Mouse (Mus musculus): ENCODE measurements at regions not wholly inside any gene's neighbourhood (a gene's known extent, or its start where the extent isn't known, plus 50 kb on each side); places are given as distances from the start of the nearest gene placed in this dataset.

DNA sequence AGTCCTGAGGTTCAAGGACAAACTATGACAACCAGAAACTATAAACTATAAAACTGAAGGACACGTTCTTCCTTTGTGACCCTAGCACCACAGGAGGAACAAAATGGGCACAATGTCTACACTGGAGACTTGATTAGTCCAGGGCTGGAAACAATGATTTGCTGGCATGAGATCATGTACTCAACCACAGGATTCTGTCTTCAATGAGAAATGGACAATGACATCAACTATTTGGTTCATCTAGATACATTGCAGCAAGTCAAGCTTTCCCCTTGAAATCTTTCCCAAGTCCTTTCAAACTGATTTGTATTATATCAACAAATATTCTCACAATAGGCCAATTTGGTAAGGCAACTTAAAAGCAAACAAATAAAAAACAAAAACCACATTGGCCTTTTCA, 98.6 kb upstream of the Fn1 start:
- Histone ChIP-seq H3K9me3 (no peaks in the 10 kb centered on the region), H3K4me2 (no peak overlapping the region), H3K27me3 (replicated peaks) (no peaks in the 10 kb centered on the region), H3K27ac (no peak overlapping the region), H3K4me1 (no peaks in the 10 kb centered on the region), H3K4me3 (no peak overlapping the region), H3K36me3 (replicated peaks) (no peaks in the 10 kb centered on the region), H3K9ac (no peak overlapping the region)
- 84% methylated on average over 1 of the region's 1 CpGs for WGBS
- no peak for ATAC-seq (replicated peaks)

DNA sequence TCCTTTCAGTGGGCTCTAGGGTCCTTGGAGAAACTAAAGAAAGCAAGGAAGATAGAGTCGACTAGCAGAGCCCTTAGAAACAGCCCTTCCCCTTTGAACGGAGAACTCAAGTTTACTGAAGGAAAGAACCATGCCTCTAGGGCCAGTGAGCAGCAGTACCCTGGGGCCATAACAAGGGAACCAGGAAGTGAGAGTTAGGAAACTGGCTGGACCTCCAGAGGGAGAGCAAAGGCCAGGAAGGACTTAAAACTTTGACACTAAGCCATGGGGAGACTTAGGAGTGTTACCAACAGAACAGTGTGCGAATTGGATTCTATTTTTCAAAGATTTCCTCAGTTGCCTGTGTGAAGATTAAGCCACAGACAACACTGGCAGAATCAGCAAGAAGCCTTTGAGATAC, 82.6 kb upstream of the Fn1 start:
- Histone ChIP-seq H3K9me3 (no peaks in the 10 kb centered on the region), H3K4me1 (no peaks in the 10 kb centered on the region), H3K27ac (no peak overlapping the region), H3K4me2 (no peak overlapping the region), H3K9ac (no peak overlapping the region), H3K27me3 (replicated peaks) (no peaks in the 10 kb centered on the region), H3K4me3 (no peak overlapping the region), H3K36me3 (replicated peaks) (no peaks in the 10 kb centered on the region)
- 76% methylated on average over 3 of the region's 3 CpGs for WGBS
- ATAC-seq (replicated peaks) = no peak

DNA sequence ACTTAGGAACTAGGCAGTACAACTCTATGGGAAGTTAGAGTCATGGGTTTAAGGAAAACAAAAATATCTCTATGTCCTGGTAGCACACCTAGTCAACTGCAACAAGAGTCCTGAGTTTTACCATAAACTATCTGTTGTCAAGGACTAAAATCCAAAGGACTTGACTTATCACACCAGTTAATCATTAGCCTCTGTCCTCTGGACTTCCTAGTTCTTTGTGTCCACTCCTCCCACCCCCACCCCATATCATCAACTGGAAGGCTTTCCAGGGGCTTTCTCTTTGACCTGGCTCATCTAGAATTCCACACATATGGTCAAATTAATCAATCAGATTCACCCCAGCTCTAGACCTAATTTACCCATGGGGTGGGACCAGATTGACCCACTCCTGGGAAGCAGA, 78.6 kb upstream of the Fn1 start:
- H3K4me2 ChIP-seq = no peak overlapping the region
- no peak overlapping the region for H3K9ac ChIP-seq
- ATAC-seq (replicated peaks) = no peak
- no peak overlapping the region for H3K4me3 ChIP-seq
- no peaks in the 10 kb centered on the region for H3K9me3 ChIP-seq
- no peaks in the 10 kb centered on the region for H3K36me3 ChIP-seq (replicated peaks)
- H3K27me3 ChIP-seq (replicated peaks) = no peaks in the 10 kb centered on the region
- H3K4me1 ChIP-seq = no peaks in the 10 kb centered on the region
- no peak overlapping the region for H3K27ac ChIP-seq

DNA sequence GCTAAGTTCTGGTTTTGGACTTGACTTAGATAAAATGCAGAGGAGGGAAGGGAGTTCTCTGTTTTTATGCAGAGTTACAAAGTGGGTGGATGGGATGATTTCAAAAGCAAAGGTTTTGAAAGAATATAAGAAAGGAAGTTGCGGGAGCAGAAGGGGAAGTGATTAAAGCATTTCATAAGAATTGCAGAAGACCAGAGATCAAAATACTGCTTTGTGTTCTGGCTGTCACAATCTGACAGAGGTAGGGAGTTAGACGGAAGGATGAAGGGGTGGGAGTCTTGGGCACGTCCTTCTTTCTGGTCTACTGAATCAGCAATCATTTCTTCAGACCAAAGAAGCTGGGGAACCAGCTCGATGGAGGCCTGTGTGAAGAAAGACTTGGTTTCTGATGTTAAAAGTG, 78.0 kb upstream of the Fn1 start:
- Histone ChIP-seq H3K4me1 (no peaks in the 10 kb centered on the region), H3K27me3 (replicated peaks) (no peaks in the 10 kb centered on the region), H3K36me3 (replicated peaks) (no peaks in the 10 kb centered on the region), H3K27ac (no peak overlapping the region), H3K4me3 (no peak overlapping the region), H3K4me2 (no peak overlapping the region), H3K9me3 (no peaks in the 10 kb centered on the region), H3K9ac (no peak overlapping the region)
- ATAC-seq (replicated peaks) = no peak
- 72% methylated on average over 4 of the region's 4 CpGs for WGBS

DNA sequence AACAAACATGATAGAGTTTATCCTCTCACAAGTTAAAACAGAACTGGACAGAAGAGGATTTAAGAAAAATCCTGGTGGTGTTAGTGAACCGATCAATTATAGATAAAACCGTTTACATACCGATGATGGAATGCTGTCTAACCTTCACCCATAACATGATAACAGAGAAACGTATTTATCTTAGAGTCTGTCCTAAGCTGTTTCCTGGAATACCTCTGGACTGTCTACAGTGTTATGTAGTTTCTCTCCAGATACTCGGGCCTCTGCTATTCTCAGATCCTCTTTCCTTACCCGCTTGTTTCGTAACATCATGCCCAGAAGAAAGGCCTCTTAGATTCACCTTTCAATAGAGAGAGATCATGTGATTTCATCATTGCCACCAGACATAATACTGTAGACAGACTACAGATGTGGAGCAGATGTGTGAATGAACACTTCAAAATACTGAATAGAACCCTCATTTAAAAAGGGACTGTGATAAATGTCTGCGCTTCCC, 75.9 kb upstream of the Fn1 start:
- Histone ChIP-seq H3K27ac (no peak overlapping the region), H3K27me3 (replicated peaks) (no peaks in the 10 kb centered on the region), H3K9ac (no peak overlapping the region), H3K9me3 (no peaks in the 10 kb centered on the region), H3K4me1 (no peaks in the 10 kb centered on the region), H3K4me3 (no peak overlapping the region), H3K4me2 (no peak overlapping the region), H3K36me3 (replicated peaks) (no peaks in the 10 kb centered on the region)
- WGBS = 89% methylated on average over 8 of the region's 8 CpGs
- no peak for ATAC-seq (replicated peaks)

DNA sequence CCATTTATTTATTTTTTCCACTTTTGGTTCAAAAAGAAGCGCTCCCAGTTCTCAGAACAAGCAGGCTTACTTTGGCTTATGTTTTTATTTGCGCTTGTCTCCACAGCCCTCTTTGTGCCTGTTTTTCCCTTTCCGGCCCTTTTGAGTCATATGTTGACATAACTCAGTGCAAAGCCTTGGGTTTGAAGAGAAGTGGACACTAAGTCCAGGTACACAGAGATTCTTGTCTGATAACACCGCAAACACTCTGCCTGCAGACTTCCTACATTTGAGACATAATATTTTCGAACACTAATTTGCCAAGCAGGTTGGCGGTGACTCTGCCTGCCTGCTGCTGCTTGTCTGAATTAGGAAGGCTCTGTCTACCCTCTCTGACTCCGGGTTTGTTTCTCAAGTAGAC, 70.8 kb upstream of the Fn1 start:
- no peak for ATAC-seq (replicated peaks)
- 75% methylated on average over 7 of the region's 7 CpGs for WGBS
- no peaks in the 10 kb centered on the region for H3K36me3 ChIP-seq (replicated peaks)

GRCm38 (mm10) chr1:71723039-71723397, 70.0 kb upstream of the Fn1 start:
- Histone ChIP-seq H3K4me2 (no peak overlapping the region), H3K36me3 (replicated peaks) (no peaks in the 10 kb centered on the region), H3K9ac (no peak overlapping the region), H3K4me1 (no peaks in the 10 kb centered on the region), H3K9me3 (no peaks in the 10 kb centered on the region), H3K27ac (no peak overlapping the region), H3K27me3 (replicated peaks) (no peaks in the 10 kb centered on the region), H3K4me3 (no peak overlapping the region)
- ATAC-seq (replicated peaks) = 0 out of 2 replicates have a peak, but pooled peaks have one; percentile 9
- WGBS = 64% methylated on average over 2 of the region's 2 CpGs

More for the DNA sequence above, 70.8 kb upstream of the Fn1 start:
- H3K9ac ChIP-seq = no peak overlapping the region
- H3K27me3 ChIP-seq (replicated peaks) = no peaks in the 10 kb centered on the region
- no peak overlapping the region for H3K4me2 ChIP-seq
- H3K9me3 ChIP-seq = no peaks in the 10 kb centered on the region
- no peak overlapping the region for H3K27ac ChIP-seq
- no peak overlapping the region for H3K4me3 ChIP-seq
- no peaks in the 10 kb centered on the region for H3K4me1 ChIP-seq

- H3K36me3 ChIP-seq (replicated peaks) = no peaks in the 10 kb centered on the region
- no peak overlapping the region for H3K9ac ChIP-seq
- 62% methylated on average over 6 of the region's 6 CpGs for WGBS
- ATAC-seq (replicated peaks) = no peak
- H3K27ac ChIP-seq = no peak overlapping the region
- no peak overlapping the region for H3K4me3 ChIP-seq
- H3K4me2 ChIP-seq = no peak overlapping the region
- no peaks in the 10 kb centered on the region for H3K4me1 ChIP-seq
- no peaks in the 10 kb centered on the region for H3K9me3 ChIP-seq
- H3K27me3 ChIP-seq (replicated peaks) = no peaks in the 10 kb centered on the region
Measured at GRCm38 (mm10) chr1:71722211-71723038, 69.4 kb upstream of the Fn1 start.
